Mouse (Mus musculus): ENCODE data around the gene Mri1. TPM values are rescaled to one million over a fixed set of nuclear protein-coding genes. Genes with fewer than 3 reads are reported as not detected.

Gene Mri1
- polyA plus RNA-seq (2017; shearing (Covaris generic)): 128 TPM

DNA sequence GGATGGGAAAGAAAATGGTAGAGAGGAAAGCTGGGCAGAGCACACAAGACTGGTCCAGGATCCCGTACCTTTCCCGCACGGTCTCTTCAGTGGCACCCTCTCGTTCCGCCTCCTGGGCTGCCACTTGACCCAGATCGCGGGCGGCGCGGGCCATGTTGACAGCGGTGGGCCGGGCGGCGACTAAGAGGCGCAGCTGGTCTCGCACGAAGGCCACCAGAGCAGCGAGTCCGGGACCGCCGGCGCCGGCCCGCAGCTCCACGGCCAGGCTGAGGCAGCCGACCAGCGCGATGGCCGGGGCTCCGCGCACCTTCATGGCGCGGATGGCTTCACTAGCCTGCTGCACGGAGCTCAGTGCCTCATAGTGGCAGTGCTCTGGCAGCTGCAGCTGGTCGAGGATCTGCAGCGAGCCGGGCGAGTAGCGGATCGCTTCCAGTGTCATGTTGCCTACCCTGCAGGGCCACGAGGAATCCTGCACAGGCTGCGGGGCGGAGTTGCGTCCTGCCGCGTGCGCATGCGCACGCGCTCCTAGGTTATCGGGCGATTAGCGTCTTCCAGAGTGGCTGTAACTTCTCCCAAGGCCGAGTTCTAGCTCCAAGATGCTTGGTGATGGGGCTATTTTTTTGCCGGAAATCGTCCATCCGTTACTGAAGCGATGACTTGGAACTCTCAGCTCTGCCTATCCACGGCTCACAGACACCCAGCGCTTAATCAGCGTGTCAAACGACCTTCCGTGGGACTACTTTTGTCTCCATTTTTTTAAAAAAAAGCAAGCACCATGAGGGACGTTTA, at the start of gene Mri1:
Gene Mri1 (minus strand): TSS at position 505 of the 789 bp plus-strand sequence.

DNA sequence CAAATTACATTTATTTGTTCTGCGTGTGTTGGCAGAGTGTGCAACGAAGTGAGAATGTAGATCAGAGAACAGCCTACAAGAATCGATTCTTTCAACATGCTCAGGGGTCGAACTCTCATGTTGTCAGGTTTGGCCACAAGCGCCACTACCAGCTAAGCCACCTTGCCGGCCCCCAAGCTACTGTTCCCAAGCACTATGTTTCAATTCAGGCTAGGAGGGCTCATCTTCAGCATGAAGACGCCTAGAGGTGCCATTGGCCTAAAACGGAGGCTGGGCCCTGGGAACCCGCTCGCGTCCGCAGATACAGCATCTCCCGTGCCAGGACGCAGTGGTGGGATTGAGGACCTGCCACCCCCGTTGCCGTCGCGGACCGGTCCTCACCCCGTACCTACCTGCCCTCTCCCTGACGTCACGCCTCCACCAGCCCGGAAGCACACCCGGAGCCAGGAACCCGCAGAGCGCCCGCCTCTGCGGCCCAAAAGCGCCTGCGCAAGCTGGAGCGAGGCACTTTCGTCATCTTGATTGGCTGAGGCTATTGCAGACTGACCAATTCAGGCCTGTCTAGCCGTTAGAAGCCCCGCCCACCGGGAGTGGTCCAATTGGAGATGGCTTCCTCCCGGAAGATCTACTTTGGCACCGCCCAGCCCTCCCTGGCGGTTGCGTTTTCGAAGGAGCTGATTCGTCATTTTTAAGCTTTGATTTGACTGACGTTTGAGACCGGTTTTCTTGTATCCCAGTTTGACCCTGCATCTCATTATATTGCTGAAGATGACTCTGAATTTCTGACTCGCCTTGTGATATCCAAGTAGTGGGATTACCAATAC, 13.0 kb upstream of the Mri1 start, which contains the start of gene Ccdc130:
Gene Ccdc130 (minus strand): TSS at position 431 of the 824 bp plus-strand sequence.

DNA sequence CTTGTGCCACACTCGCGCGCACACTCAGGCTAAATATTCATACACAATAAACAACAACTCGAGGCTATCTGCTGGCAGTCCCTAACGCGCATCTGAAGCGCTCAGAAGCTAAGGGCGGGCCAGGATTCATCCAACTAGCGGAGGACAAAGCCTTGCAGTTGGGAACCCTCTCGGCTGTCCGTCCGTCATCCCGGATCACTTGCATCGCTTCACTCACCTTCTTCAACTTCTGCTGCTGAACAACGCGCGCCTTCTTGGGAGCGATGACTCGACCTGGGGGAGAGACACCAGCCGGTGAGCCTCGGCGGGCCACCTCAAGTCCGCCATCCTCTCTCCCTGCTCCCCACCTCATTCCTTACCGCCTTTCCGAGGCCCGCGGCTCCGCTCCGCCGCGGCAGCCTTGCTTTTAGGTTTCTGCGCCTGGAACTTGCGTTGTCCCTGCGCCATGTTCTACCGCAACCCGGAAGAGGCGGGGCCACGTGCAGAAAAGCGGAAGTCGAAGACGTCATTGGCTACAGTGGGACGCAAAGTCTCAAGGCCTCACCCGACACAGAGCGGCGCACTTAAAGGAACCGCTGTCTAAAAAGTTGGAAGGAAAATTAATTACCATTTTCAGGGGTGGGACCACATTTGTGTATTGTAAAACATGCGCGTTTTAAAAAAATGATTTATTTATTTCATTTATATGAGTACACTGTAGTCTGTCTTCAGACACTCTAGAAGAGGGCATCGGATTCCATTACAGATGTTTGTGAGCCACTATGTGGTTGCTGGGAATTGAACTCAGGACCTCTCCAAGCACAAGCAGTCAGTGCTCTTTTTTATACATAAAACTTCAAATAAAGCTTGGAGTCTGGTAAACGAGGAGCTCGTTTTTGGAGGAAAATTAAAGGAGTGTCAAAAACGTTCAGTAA, 7.6 kb downstream of the Mri1 start, which contains the start of gene D8Ertd738e:
Gene D8Ertd738e (minus strand): TSS at position 463 of the 914 bp plus-strand sequence.

DNA sequence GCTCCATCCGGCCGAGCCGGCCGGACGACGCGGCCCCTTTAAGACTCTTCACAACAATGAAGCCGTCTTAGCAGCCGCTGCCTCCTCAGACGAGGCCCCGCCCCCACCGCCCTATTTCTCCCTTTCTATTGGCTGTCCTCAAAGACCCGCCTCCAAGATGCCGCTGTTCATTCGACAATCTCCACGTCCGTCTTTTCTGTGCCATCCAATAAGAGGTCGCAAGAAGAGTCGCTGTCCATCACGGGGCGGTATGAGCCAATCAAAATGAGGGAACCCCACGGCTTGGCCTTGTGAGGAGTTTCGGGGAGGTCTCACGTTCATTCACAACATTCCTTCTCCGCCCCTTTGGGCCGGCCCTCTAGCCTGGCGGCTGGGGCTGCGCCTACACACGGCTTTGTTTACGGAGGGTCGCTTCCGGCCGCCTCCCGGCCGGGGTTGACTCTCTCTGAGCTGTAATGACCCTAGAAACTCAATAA, 20.1 kb downstream of the Mri1 start, which contains the start of gene Zswim4:
Gene Zswim4 (minus strand): TSS at position 58 of the 476 bp plus-strand sequence.

Other genes starting within 250 kb of the Mri1 start
- 1.3 TPM for gene 2210011C24Rik, start 245.2 kb downstream of the Mri1 start, polyA plus RNA-seq (2017; shearing (Covaris generic))
- gene Palm3, start 235.9 kb downstream of the Mri1 start, polyA plus RNA-seq (2017; shearing (Covaris generic)): 14.5 TPM
- gene Il27ra, start 214.7 kb downstream of the Mri1 start, polyA plus RNA-seq (2017; shearing (Covaris generic)): 361 TPM
- 133 TPM for gene Rln3, start 212.3 kb downstream of the Mri1 start, polyA plus RNA-seq (2017; shearing (Covaris generic))
- gene Gm10643, start 192.2 kb downstream of the Mri1 start, polyA plus RNA-seq (2017; shearing (Covaris generic)): 2.0 TPM
- 42.0 TPM for gene Rfx1, start 190.5 kb downstream of the Mri1 start, polyA plus RNA-seq (2017; shearing (Covaris generic))
- gene Dcaf15, start 152.6 kb downstream of the Mri1 start, polyA plus RNA-seq (2017; shearing (Covaris generic)): 33.5 TPM
- gene Podnl1, start 131.3 kb downstream of the Mri1 start, polyA plus RNA-seq (2017; shearing (Covaris generic)): 11.6 TPM
- gene Cc2d1a, start 109.4 kb downstream of the Mri1 start, polyA plus RNA-seq (2017; shearing (Covaris generic)): 46.5 TPM
- 2.3 TPM for gene 4930432K21Rik, start 109.3 kb downstream of the Mri1 start, polyA plus RNA-seq (2017; shearing (Covaris generic))
- gene Nanos3, start 72.1 kb downstream of the Mri1 start, polyA plus RNA-seq (2017; shearing (Covaris generic)): 0.75 TPM
- 14.7 TPM for gene Zswim4, start 20.3 kb downstream of the Mri1 start, polyA plus RNA-seq (2017; shearing (Covaris generic))
- 243 TPM for gene D8Ertd738e, start 7.6 kb downstream of the Mri1 start, polyA plus RNA-seq (2017; shearing (Covaris generic))
- 40.3 TPM for gene Ccdc130, start 13.1 kb upstream of the Mri1 start, polyA plus RNA-seq (2017; shearing (Covaris generic))
- gene Cacna1a, start 131.1 kb upstream of the Mri1 start, polyA plus RNA-seq (2017; shearing (Covaris generic)): 13.1 TPM

Data from CD4-positive, CD25-positive, alpha-beta regulatory T cell (primary cell).